Mouse (Mus musculus): ENCODE measurements around the gene Aip. TPM values are rescaled to one million over a fixed set of nuclear protein-coding genes. Genes with fewer than 3 reads are reported as not detected.

The Aip gene
- polyA plus RNA-seq, 1 experiment from 2014 or later, result 86.9 TPM

DNA sequence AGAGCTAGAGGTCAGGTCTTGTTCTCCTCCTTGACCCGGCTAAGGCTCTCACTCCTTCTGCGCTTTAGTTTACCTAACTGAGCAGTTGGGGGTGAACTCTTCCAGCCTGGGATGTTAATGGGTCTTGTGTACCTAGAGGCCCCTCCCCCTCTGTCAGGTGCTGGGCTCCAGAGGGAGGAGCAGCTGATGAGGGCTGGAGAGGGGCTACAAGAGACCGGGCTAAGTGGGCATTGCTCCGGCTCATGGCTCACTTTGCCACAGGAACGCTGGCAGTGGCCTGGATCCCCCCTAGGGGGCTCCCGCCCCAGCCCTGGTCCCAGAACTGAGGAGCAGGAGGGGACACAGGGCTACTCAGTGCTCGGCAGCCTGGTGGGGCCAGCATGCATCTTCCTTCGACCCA is 41.8 kb downstream of the Aip start:
- H3K4me3 ChIP-seq (replicated peaks; ENCODE audit: low read length), result no peak overlapping the region
- 21% methylated on average over 8 of the region's 8 CpGs for WGBS
- no peak overlapping the region for H3K4me2 ChIP-seq (ENCODE audit: low read depth, low read length)
- H3K4me1 ChIP-seq (ENCODE audit: control insufficient read depth, insufficient read depth, low read length), result no peaks in the 10 kb centered on the region
- no peak for ATAC-seq (ENCODE audit: insufficient read depth, low FRiP score)
- H3K27ac ChIP-seq (ENCODE audit: low read length), result no peak overlapping the region
- H3K9ac ChIP-seq (ENCODE audit: low read length), result no peak overlapping the region
- no peaks in the 10 kb centered on the region for H3K9me3 ChIP-seq (replicated peaks; ENCODE audit: control insufficient read depth, low read length)
- H3K27me3 ChIP-seq (ENCODE audit: control insufficient read depth, insufficient read depth, low read length), result no peaks in the 10 kb centered on the region
- no peaks in the 10 kb centered on the region for H3K36me3 ChIP-seq (ENCODE audit: control insufficient read depth, insufficient read depth, low read length)

- Histone ChIP-seq H3K36me3 (ENCODE audit: control insufficient read depth, insufficient read depth, low read length) (no peaks in the 10 kb centered on the region), H3K9ac (ENCODE audit: low read length) (no peak overlapping the region), H3K4me3 (replicated peaks; ENCODE audit: low read length) (no peak overlapping the region), H3K27ac (ENCODE audit: low read length) (no peak overlapping the region), H3K9me3 (replicated peaks; ENCODE audit: control insufficient read depth, low read length) (no peaks in the 10 kb centered on the region), H3K4me2 (ENCODE audit: low read depth, low read length) (no peak overlapping the region), H3K27me3 (ENCODE audit: control insufficient read depth, insufficient read depth, low read length) (no peaks in the 10 kb centered on the region), H3K4me1 (ENCODE audit: control insufficient read depth, insufficient read depth, low read length) (no peaks in the 10 kb centered on the region)
- 88% methylated on average over 7 of the region's 7 CpGs for WGBS
- ATAC-seq (ENCODE audit: insufficient read depth, low FRiP score), result no peak
Observed at GRCm38 (mm10) chr19:4083316-4083715, 42.3 kb downstream of the Aip start.

DNA sequence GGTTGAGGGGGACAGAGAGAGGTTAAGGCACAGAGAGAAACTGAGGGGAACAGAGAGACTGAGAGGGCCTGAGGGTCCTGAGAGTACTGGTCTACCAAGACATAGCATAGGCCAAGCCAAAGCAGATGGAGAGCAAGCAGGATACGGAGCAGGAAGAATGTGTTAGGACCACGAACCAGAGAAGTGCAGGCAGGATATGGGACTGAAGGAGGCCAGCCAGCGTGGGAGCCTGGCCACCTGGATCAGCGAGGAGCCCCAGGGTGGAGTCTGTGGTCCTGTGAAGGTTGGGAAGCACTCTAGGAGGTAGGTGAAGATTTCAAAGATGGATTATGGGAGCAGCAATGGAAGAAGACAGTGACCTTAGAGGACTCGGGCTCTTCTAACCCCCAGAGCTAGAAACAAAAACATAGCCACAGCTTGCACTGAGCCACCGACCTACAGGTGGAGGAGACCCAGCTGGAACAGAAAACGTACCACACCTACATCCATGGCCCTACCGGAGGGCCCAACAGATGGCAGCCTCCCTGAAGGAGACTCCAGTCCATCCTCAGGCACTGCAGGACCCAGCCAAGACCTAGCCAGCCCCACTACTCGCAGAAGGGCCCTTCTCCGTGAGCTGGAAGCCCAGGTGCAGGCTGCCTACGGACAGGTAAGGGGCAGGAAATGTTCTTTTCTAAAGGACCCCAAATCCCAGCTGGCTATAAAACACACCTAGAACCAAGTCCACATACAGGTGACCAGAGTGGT is 43.3 kb downstream of the Aip start:
- no peaks in the 10 kb centered on the region for H3K4me1 ChIP-seq (ENCODE audit: control insufficient read depth, insufficient read depth, low read length)
- no peak overlapping the region for H3K27ac ChIP-seq (ENCODE audit: low read length)
- H3K27me3 ChIP-seq (ENCODE audit: control insufficient read depth, insufficient read depth, low read length), result no peaks in the 10 kb centered on the region
- no peaks in the 10 kb centered on the region for H3K36me3 ChIP-seq (ENCODE audit: control insufficient read depth, insufficient read depth, low read length)
- WGBS, result 79% methylated on average over 11 of the region's 11 CpGs
- no peak overlapping the region for H3K4me3 ChIP-seq (replicated peaks; ENCODE audit: low read length)
- no peak overlapping the region for H3K9ac ChIP-seq (ENCODE audit: low read length)
- no peak overlapping the region for H3K4me2 ChIP-seq (ENCODE audit: low read depth, low read length)
- no peak for ATAC-seq (ENCODE audit: insufficient read depth, low FRiP score)
- H3K9me3 ChIP-seq (replicated peaks; ENCODE audit: control insufficient read depth, low read length), result no peaks in the 10 kb centered on the region

DNA sequence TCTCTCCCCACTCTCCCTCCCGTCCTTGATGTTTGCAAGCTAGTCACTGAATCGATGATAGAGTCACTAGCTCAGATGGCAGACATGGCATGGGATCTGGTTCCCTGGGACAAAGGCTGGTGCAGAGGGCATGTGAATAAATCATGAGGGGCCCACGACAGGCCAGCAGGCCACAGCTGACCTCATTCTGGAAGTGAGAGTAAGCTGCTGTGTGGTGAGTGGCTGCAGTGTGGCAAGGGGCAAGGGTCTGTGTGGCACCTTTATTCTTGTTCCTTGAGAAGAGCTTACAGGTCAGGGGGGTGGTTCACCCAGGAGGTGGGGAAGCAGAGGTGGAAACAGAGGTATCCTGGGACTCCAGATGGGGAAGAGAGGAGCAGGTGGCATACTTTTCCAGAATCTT is 44.3 kb downstream of the Aip start, which contains the start of gene Cabp2:
TSS of gene Cabp2 (plus strand) at position 185 of the 400 bp plus-strand sequence.
- no peaks in the 10 kb centered on the region for H3K36me3 ChIP-seq (ENCODE audit: control insufficient read depth, insufficient read depth, low read length)
- no peak within 1 kb of the TSS for H3K27ac ChIP-seq (ENCODE audit: low read length)
- ATAC-seq (ENCODE audit: insufficient read depth, low FRiP score), result no peak
- H3K9ac ChIP-seq (ENCODE audit: low read length), result no peak within 1 kb of the TSS
- no peak within 1 kb of the TSS for H3K4me2 ChIP-seq (ENCODE audit: low read depth, low read length)
- H3K27me3 ChIP-seq (ENCODE audit: control insufficient read depth, insufficient read depth, low read length), result no peaks in the 10 kb centered on the region
- no peaks in the 10 kb centered on the region for H3K4me1 ChIP-seq (ENCODE audit: control insufficient read depth, insufficient read depth, low read length)
- H3K4me3 ChIP-seq (replicated peaks; ENCODE audit: low read length), result no peak within 1 kb of the TSS
- H3K9me3 ChIP-seq (replicated peaks; ENCODE audit: control insufficient read depth, low read length), result no peaks in the 10 kb centered on the region
- 58% methylated on average over 3 of the region's 3 CpGs for WGBS

DNA sequence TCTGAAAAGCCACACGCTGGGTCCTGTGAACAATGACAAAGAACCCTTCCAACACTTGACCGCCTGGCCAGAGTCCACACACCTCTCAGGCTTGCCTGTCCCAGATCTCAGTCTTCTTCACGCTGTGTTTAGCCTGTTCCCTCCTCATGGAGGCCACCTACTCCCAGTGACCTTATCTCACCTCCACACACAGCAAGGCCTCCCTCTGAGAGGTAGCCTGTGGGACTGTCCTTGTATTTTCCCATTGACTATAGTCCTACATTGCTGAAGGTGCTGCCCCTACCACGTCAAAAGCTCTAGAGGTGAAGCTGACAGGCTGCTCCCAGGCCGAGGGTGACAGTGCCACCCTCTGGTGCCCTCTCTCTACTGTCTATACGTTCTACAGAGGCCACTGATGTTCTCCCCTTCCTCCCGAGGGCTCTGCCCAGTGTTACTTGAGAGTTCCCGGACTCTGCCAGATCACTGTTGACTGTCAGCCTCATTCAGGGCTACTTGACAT is 45.1 kb downstream of the Aip start:
- Histone ChIP-seq H3K27ac (ENCODE audit: low read length) (no peak overlapping the region), H3K27me3 (ENCODE audit: control insufficient read depth, insufficient read depth, low read length) (no peaks in the 10 kb centered on the region), H3K4me1 (ENCODE audit: control insufficient read depth, insufficient read depth, low read length) (no peaks in the 10 kb centered on the region), H3K36me3 (ENCODE audit: control insufficient read depth, insufficient read depth, low read length) (no peaks in the 10 kb centered on the region), H3K4me3 (replicated peaks; ENCODE audit: low read length) (no peak overlapping the region), H3K9me3 (replicated peaks; ENCODE audit: control insufficient read depth, low read length) (no peaks in the 10 kb centered on the region), H3K4me2 (ENCODE audit: low read depth, low read length) (no peak overlapping the region), H3K9ac (ENCODE audit: low read length) (no peak overlapping the region)
- no peak for ATAC-seq (ENCODE audit: insufficient read depth, low FRiP score)
- 57% methylated on average over 8 of the region's 8 CpGs for WGBS

DNA sequence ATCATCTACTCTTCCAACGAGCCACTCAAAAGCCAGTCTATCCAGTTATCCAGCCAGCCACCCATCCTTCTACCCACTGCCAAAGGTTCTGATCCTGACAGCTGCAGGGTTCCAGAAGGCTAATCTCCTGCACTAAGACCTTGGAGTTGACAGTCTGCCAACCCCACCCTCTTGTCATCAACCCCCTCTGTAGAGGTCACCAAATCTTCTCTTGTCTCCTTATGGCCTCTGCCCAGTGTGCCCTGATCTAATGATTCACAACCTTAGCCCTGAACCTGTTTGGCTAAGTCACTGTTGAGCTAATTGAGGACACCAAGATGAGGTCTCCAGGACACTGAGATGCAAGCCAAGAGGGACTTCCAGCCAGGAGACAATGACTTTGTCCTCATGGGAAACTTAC is 46.1 kb downstream of the Aip start:
- Histone ChIP-seq H3K4me2 (ENCODE audit: low read depth, low read length) (no peak overlapping the region), H3K9me3 (replicated peaks; ENCODE audit: control insufficient read depth, low read length) (no peaks in the 10 kb centered on the region), H3K27me3 (ENCODE audit: control insufficient read depth, insufficient read depth, low read length) (no peaks in the 10 kb centered on the region), H3K27ac (ENCODE audit: low read length) (no peak overlapping the region), H3K4me1 (ENCODE audit: control insufficient read depth, insufficient read depth, low read length) (no peaks in the 10 kb centered on the region), H3K36me3 (ENCODE audit: control insufficient read depth, insufficient read depth, low read length) (no peaks in the 10 kb centered on the region), H3K9ac (ENCODE audit: low read length) (no peak overlapping the region), H3K4me3 (replicated peaks; ENCODE audit: low read length) (no peak overlapping the region)
- ATAC-seq (ENCODE audit: insufficient read depth, low FRiP score), result no peak
- 79% methylated on average over 1 of the region's 1 CpGs for WGBS

DNA sequence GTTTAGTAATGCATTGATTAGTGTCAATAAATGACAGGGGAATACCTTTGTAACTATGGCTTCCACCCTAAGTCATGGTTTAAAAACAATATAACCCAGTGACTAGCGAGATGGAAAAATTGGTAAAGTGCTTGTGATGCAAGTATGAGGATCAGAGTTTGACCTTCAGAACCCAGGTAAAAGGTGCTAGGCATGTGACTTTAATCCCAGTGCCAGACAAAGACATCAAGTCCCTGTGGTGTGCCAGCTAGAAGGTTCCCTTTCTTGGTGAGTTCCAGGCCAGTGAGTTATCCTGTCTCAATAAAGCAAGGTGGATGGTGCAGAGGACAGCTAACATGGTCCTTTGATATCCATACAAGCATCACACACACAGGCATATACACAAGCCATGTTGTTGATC is 50.1 kb downstream of the Aip start:
- no peak overlapping the region for H3K4me2 ChIP-seq (ENCODE audit: low read depth, low read length)
- WGBS, result 93% methylated on average over 1 of the region's 1 CpGs
- no peaks in the 10 kb centered on the region for H3K9me3 ChIP-seq (replicated peaks; ENCODE audit: control insufficient read depth, low read length)
- 0 out of 2 replicates have a peak, but pooled peaks cover under 1% of the 10 kb centered on the region for H3K4me1 ChIP-seq (ENCODE audit: control insufficient read depth, insufficient read depth, low read length)
- no peak overlapping the region for H3K9ac ChIP-seq (ENCODE audit: low read length)
- H3K27me3 ChIP-seq (ENCODE audit: control insufficient read depth, insufficient read depth, low read length), result no peaks in the 10 kb centered on the region
- H3K4me3 ChIP-seq (replicated peaks; ENCODE audit: low read length), result no peak overlapping the region
- no peaks in the 10 kb centered on the region for H3K36me3 ChIP-seq (ENCODE audit: control insufficient read depth, insufficient read depth, low read length)
- no peak for ATAC-seq (ENCODE audit: insufficient read depth, low FRiP score)
- no peak overlapping the region for H3K27ac ChIP-seq (ENCODE audit: low read length)

GRCm38 (mm10) chr19:4072706-4073424 is 52.8 kb downstream of the Aip start:
- H3K36me3 ChIP-seq (ENCODE audit: control insufficient read depth, insufficient read depth, low read length), result no peaks in the 10 kb centered on the region
- no peak overlapping the region for H3K4me3 ChIP-seq (replicated peaks; ENCODE audit: low read length)
- H3K4me1 ChIP-seq (ENCODE audit: control insufficient read depth, insufficient read depth, low read length), result peaks cover 7% of the 10 kb centered on the region; the same call in 1 of the 2 replicates
- H3K9ac ChIP-seq (ENCODE audit: low read length), result no peak overlapping the region
- H3K9me3 ChIP-seq (replicated peaks; ENCODE audit: control insufficient read depth, low read length), result no peaks in the 10 kb centered on the region
- 85% methylated on average over 6 of the region's 6 CpGs for WGBS
- H3K27ac ChIP-seq (ENCODE audit: low read length), result no peak overlapping the region
- no peaks in the 10 kb centered on the region for H3K27me3 ChIP-seq (ENCODE audit: control insufficient read depth, insufficient read depth, low read length)
- H3K4me2 ChIP-seq (ENCODE audit: low read depth, low read length), result no peak overlapping the region
- no peak for ATAC-seq (ENCODE audit: insufficient read depth, low FRiP score)

DNA sequence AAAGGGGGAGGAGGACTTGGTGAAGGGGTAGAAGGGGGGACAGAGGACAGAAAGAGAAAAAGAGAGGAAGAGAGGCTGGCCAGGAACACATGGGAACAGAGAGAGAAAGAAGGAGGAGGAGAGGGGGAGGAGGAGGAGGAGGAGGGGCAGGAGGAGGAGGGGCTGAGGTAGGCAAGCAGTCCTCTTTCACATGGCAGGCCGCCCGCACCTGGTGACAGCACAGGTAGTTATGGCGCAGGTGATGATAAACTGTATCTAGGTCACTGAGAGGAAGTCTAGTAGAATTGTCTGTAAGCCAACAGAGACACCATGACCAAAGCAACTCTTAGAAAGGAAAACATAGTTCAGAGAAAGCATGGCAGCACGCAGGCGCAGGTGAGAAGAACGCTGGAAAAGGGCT is 54.3 kb downstream of the Aip start:
- H3K36me3 ChIP-seq (ENCODE audit: control insufficient read depth, insufficient read depth, low read length), result no peaks in the 10 kb centered on the region
- H3K27ac ChIP-seq (ENCODE audit: low read length), result no peak overlapping the region
- H3K4me2 ChIP-seq (ENCODE audit: low read depth, low read length), result no peak overlapping the region
- H3K27me3 ChIP-seq (ENCODE audit: control insufficient read depth, insufficient read depth, low read length), result no peaks in the 10 kb centered on the region
- H3K4me1 ChIP-seq (ENCODE audit: control insufficient read depth, insufficient read depth, low read length), result peaks cover 7% of the 10 kb centered on the region; the same call in 1 of the 2 replicates
- ATAC-seq (ENCODE audit: insufficient read depth, low FRiP score), result no peak
- H3K9me3 ChIP-seq (replicated peaks; ENCODE audit: control insufficient read depth, low read length), result no peaks in the 10 kb centered on the region
- WGBS, result 88% methylated on average over 6 of the region's 6 CpGs
- H3K4me3 ChIP-seq (replicated peaks; ENCODE audit: low read length), result no peak overlapping the region
- H3K9ac ChIP-seq (ENCODE audit: low read length), result no peak overlapping the region

All from stomach, embryonic 16.5 days (tissue).